Mouse (Mus musculus) urinary bladder, postnatal 25 days (tissue): ENCODE results near the gene Chd2.
"Not testable (repeated sequence)": the region's sequence is repeated elsewhere in the genome, so short reads cannot be mapped to it uniquely, and the experiment has no call there.

ENCODE experiments used
- DNase-seq: peaks from one replicate; pipeline ENCODE4 v3.0.0; 2022; ENCODE audit warnings: low spot score

Gene Chd2

GRCm38 (mm10) chr7:73539116-73539682 lies 2.4 kb downstream of the Chd2 start:
- DNase-seq, result no peak

- no peak for DNase-seq
Measured at GRCm38 (mm10) chr7:73538424-73539079, 3.1 kb downstream of the Chd2 start.

DNA sequence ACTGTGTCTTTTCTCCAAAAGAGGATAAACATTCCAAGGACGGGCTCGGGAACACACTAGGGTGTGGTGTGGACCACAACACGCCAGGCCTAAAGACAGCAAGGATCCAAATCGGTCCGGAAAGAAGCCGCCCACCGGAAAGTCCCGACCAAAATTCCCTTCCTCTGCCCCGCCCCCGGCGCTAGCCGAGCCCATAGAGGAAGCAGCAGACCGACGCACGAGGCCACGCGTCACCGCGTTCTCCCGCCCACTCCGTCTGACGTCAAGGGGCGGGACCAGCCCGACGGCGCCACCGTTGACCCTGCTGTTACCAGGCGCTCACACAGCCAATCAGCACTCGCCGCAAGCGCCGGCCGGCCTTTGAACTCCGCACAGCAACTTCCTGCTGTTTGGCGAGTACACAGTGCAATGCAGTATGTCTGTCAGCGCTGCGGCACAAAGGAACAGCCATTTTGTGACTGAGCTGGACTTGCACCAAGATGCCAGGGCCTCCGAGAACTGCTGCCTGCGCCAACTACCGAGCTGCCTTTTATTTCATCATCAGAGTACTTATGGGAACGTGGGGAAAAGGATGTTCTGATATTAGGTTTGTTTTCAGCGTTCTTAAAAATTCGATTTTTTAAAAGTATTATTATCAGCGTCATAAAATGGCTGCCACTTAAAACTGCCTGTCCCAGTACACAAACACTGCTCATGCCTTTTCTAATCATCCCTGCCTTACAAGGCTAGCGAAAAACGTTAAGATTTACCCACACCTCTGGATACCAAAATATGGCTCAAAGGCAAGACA lies 3.8 kb downstream of the Chd2 start:
- DNase-seq, result peak; percentile 99

- no peak for DNase-seq
Measured at GRCm38 (mm10) chr7:73537228-73537627, 4.4 kb downstream of the Chd2 start.

GRCm38 (mm10) chr7:73536579-73536978 lies 5.1 kb downstream of the Chd2 start:
- no peak for DNase-seq

GRCm38 (mm10) chr7:73535861-73536200 lies 5.8 kb downstream of the Chd2 start:
- DNase-seq, result no peak

GRCm38 (mm10) chr7:73534937-73535860 lies 6.4 kb downstream of the Chd2 start:
- no peak for DNase-seq

GRCm38 (mm10) chr7:73533457-73533856 lies 8.2 kb downstream of the Chd2 start:
- no peak for DNase-seq

DNA sequence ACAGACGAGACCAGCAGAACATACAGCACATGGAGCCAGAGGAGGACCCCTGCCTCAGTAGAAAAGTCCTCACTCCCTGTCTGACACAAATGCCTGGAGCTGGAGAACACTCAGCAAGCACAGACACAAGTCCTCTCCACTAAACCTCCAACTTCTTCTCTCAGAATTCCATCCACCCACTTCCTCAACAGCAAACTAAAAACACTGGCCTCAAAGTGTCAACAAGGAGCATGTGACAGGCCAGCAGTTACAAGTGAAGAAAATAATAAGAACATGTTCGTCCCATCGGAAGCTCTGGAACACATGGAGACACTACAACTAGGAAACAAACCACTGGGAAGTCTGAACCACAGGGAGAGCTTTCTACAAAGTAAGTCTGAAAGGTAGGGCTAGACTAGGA lies 8.7 kb downstream of the Chd2 start:
- no peak for DNase-seq

GRCm38 (mm10) chr7:73532139-73532538 lies 9.5 kb downstream of the Chd2 start:
- DNase-seq, result no peak

- DNase-seq, result no peak
Measured at GRCm38 (mm10) chr7:73531506-73532093, 10.0 kb downstream of the Chd2 start.

DNA sequence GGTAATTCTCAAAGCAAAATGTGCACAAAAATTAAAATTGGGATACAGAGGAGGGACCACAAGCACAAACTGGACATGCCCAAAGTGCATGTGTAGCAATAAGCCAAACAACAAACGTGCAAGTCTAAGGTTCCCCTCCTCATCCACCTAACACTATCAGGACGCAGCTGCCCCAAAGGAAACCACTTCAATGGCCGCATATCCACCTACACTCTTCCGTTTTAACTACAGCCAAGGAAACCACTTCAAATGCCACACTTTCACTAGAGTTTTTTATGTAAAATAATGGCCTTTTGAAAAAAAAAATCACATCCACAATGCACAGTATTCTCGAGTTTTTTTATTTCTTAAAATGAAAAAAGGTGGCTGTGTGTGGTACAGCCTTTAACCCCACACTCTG lies 10.8 kb downstream of the Chd2 start:
- no peak for DNase-seq

GRCm38 (mm10) chr7:73530164-73530563 lies 11.5 kb downstream of the Chd2 start:
- DNase-seq, result no peak

GRCm38 (mm10) chr7:73529261-73529660 lies 12.4 kb downstream of the Chd2 start:
- DNase-seq, result no peak

- DNase-seq, result not testable (repeated sequence)
Measured at GRCm38 (mm10) chr7:73528377-73528894, 13.2 kb downstream of the Chd2 start.

DNA sequence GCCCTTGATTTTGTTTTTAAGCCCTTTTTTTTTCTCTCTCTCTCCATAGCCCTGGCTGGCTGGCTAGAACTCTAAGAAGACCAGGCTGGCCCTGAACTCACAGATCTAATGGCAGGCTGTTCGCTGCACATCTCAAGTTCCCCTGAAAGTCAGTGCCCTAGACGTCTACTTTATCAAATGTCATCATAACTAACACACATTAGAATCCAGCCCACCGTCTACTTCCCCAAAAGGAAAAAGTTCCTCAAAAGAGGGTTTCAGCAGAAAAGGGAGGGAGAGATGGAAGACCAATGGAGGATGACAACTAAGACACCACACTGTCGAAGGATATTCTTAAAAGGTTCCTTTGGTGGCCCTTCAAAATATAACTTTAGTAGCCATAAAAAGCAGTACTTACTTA lies 14.4 kb downstream of the Chd2 start:
- no peak for DNase-seq

GRCm38 (mm10) chr7:73524454-73524952 lies 17.1 kb downstream of the Chd2 start:
- no peak for DNase-seq

GRCm38 (mm10) chr7:73523608-73524259 lies 17.9 kb downstream of the Chd2 start:
- no peak for DNase-seq

DNA sequence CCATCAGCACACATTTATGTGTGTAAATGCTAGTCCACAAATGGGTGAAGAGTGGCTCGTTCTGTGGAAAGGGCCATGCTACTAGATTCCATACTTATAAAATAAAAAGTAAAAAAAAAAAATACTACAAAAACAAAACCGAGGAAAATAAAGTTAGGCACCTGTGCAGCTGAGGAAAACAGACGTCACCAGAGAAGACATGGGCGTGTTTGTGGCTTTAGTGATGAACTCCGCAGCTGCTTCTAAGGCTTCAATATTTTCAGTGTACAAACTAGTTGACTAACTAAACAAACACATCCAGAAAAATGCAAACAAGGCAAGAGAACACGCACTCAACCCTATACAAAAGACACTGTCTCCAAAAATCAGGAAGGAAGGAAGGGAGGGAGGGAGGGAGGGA lies 18.4 kb downstream of the Chd2 start:
- DNase-seq, result no peak

- no peak for DNase-seq
Measured at GRCm38 (mm10) chr7:73521277-73522193, 20.1 kb downstream of the Chd2 start.
